Mouse (Mus musculus) lung, embryonic 14.5 days (tissue): Measurements from ENCODE around the gene BC005561. TPM values are rescaled to one million over a fixed set of nuclear protein-coding genes. Genes with fewer than 3 reads are reported as not detected.
"Not testable (repeated sequence)": the region's sequence is repeated elsewhere in the genome, so short reads cannot be mapped to it uniquely, and the experiment has no call there.

Experiments used
- ATAC-seq: fragments of 200-750 bp; cut with Nextera tagmentation; 2 replicates; pipeline ENCODE4 v1.8.0; 2017; ENCODE audit warnings: mild to moderate bottlenecking, moderate TSS enrichment, moderate library complexity; ENCODE audit not compliant: insufficient read depth
- DNase-seq: peaks from one replicate; pipeline ENCODE4 v3.0.0-alpha.2; 2015
- H3K27ac ChIP-seq: fragments of 300-500 bp; sonication (generic); 2 replicates; pipeline ENCODE4 v1.5.1; 2014; ENCODE audit warnings: low read depth, mild to moderate bottlenecking, moderate library complexity
- H3K27me3 ChIP-seq: fragments of 300-500 bp; sonication (generic); 2 replicates; pipeline ENCODE4 v1.6.1; 2014; ENCODE audit warnings: low read length, control low read depth; ENCODE audit not compliant: insufficient read depth
- H3K36me3 ChIP-seq: fragments of 300-500 bp; sonication (generic); 2 replicates; pipeline ENCODE4 v1.6.1; 2014; ENCODE audit warnings: control low read depth; ENCODE audit not compliant: insufficient read depth
- H3K4me1 ChIP-seq: fragments of 300-500 bp; sonication (generic); 2 replicates; pipeline ENCODE4 v1.6.1; 2014; ENCODE audit warnings: antibody characterized with exemption, control low read depth; ENCODE audit not compliant: insufficient read depth
- H3K4me2 ChIP-seq: fragments of 300-500 bp; sonication (generic); 2 replicates; pipeline ENCODE4 v1.6.1; 2014; ENCODE audit warnings: mild to moderate bottlenecking
- H3K4me3 ChIP-seq: fragments of 300-500 bp; sonication (generic); 2 replicates; pipeline ENCODE4 v1.5.1; 2014; ENCODE audit warnings: low read depth, low read length
- H3K9ac ChIP-seq: fragments of 300-500 bp; sonication (generic); 2 replicates; pipeline ENCODE4 v1.6.1; 2014
- H3K9me3 ChIP-seq: fragments of 300-500 bp; sonication (generic); 2 replicates; pipeline ENCODE4 v1.6.1; 2016; ENCODE audit warnings: low read depth, low read length, control low read depth
- CTCF ChIP-seq: IDR thresholded peaks from 2 replicates; pipeline ENCODE4 v1.5.1; 2016; ENCODE audit warnings: antibody characterized with exemption, low read depth
- WGBS: fragments of 180-500 bp; shearing (Covaris S2); extraction: QIAGEN DNeasy Blood & Tissue Kit; methylation state at CpG from one replicate; pipeline ENCODE4 v1.1.7; 2014; 5-methylcytosine and 5-hydroxymethylcytosine counted together
- polyA plus RNA-seq: library from polyadenylated mRNA; unstranded; fragments of >200 nt; fragmentation: Nextera tagmentation; extraction: Ambion mirVana; gene quantifications from 2 replicates; pipeline ENCODE4 v1.2.1, GENCODE M21; 2014

Gene BC005561
- polyA plus RNA-seq, 1 experiment from 2014 or later, result 14.2 TPM

- ATAC-seq, result no peak
- Histone ChIP-seq H3K27ac (no peak overlapping the region), H3K9me3 (no peaks in the 10 kb centered on the region), H3K4me3 (no peak overlapping the region), H3K9ac (no peak overlapping the region), H3K4me2 (no peak overlapping the region), H3K27me3 (no peaks in the 10 kb centered on the region), H3K36me3 (peaks cover 48% of the 10 kb centered on the region), H3K4me1 (peaks cover 7% of the 10 kb centered on the region; the same call in 1 of the 2 replicates)
- WGBS, result 92% methylated on average over 2 of the region's 2 CpGs
- no peak for TF ChIP-seq CTCF
- DNase-seq, result no peak
Observed at GRCm38 (mm10) chr5:104504883-104505282, 3.3 kb upstream of the BC005561 start.

- DNase-seq, result no peak
- ATAC-seq, result peak; percentile 23
- TF ChIP-seq CTCF, result no peak
- H3K27me3 ChIP-seq, result no peaks in the 10 kb centered on the region
- no peak overlapping the region for H3K9ac ChIP-seq
- WGBS, result 0% methylated on average over 2 of the region's 2 CpGs
- H3K4me2 ChIP-seq, result peak overlapping the region; percentile 74
- H3K36me3 ChIP-seq, result peaks cover 26% of the 10 kb centered on the region
- peak overlapping the region; percentile 81 for H3K4me3 ChIP-seq
- H3K9me3 ChIP-seq, result no peaks in the 10 kb centered on the region
- 0 out of 2 replicates have a peak overlapping the region, but pooled peaks have one; percentile 21 for H3K27ac ChIP-seq
- H3K4me1 ChIP-seq, result peaks cover 7% of the 10 kb centered on the region; the same call in 1 of the 2 replicates
Observed at GRCm38 (mm10) chr5:104507829-104508194, 340 bp upstream of the BC005561 start.

- H3K27me3 ChIP-seq, result no peaks in the 10 kb centered on the region
- no peak overlapping the region for H3K27ac ChIP-seq
- ATAC-seq (no peak), DNase-seq (no peak)
- no peak overlapping the region for H3K4me2 ChIP-seq
- peaks cover 2% of the 10 kb centered on the region; the same call in 1 of the 2 replicates for H3K9me3 ChIP-seq
- peaks cover 10% of the 10 kb centered on the region; the same call in 1 of the 2 replicates for H3K36me3 ChIP-seq
- H3K9ac ChIP-seq, result no peak overlapping the region
- H3K4me3 ChIP-seq, result no peak overlapping the region
- WGBS, result 92% methylated on average over 3 of the region's 3 CpGs
- peaks cover 7% of the 10 kb centered on the region; the same call in 1 of the 2 replicates for H3K4me1 ChIP-seq
- TF ChIP-seq CTCF, result no peak
Observed at GRCm38 (mm10) chr5:104511211-104511610, 3.1 kb downstream of the BC005561 start.

GRCm38 (mm10) chr5:104538612-104539011 lies 30.5 kb downstream of the BC005561 start:
- ATAC-seq, result no peak
- H3K9me3 ChIP-seq, result no peaks in the 10 kb centered on the region
- TF ChIP-seq CTCF, result no peak
- WGBS, result 83% methylated on average over 1 of the region's 1 CpGs
- no peaks in the 10 kb centered on the region for H3K4me1 ChIP-seq
- no peak for DNase-seq
- no peak overlapping the region for H3K9ac ChIP-seq
- peaks cover 53% of the 10 kb centered on the region for H3K36me3 ChIP-seq
- no peak overlapping the region for H3K27ac ChIP-seq
- no peak overlapping the region for H3K4me2 ChIP-seq
- H3K27me3 ChIP-seq, result no peaks in the 10 kb centered on the region
- H3K4me3 ChIP-seq, result no peak overlapping the region

GRCm38 (mm10) chr5:104539331-104539730 lies 31.2 kb downstream of the BC005561 start:
- no peaks in the 10 kb centered on the region for H3K9me3 ChIP-seq
- 92% methylated on average over 4 of the region's 4 CpGs for WGBS
- no peaks in the 10 kb centered on the region for H3K4me1 ChIP-seq
- no peak for TF ChIP-seq CTCF
- DNase-seq (no peak), ATAC-seq (no peak)
- H3K36me3 ChIP-seq, result peaks cover 53% of the 10 kb centered on the region
- H3K4me3 ChIP-seq, result no peak overlapping the region
- H3K9ac ChIP-seq, result no peak overlapping the region
- H3K4me2 ChIP-seq, result no peak overlapping the region
- H3K27me3 ChIP-seq, result no peaks in the 10 kb centered on the region
- no peak overlapping the region for H3K27ac ChIP-seq

GRCm38 (mm10) chr5:104568079-104568478 lies 59.9 kb downstream of the BC005561 start:
- not testable (repeated sequence) for DNase-seq, H3K27ac ChIP-seq, H3K27me3 ChIP-seq, H3K9ac ChIP-seq, H3K36me3 ChIP-seq, ATAC-seq, H3K9me3 ChIP-seq, H3K4me3 ChIP-seq, H3K4me1 ChIP-seq, H3K4me2 ChIP-seq
- 54% methylated on average over 1 of the region's 1 CpGs for WGBS

- Histone ChIP-seq H3K9me3 (peaks cover 16% of the 10 kb centered on the region), H3K4me3 (peak overlapping the region; percentile 55), H3K27ac (no peak overlapping the region), H3K4me1 (no peaks in the 10 kb centered on the region), H3K36me3 (peaks cover 10% of the 10 kb centered on the region; the same call in 1 of the 2 replicates), H3K9ac (no peak overlapping the region), H3K27me3 (no peaks in the 10 kb centered on the region), H3K4me2 (peak overlapping the region; percentile 53)
- WGBS, result 41% methylated on average over 6 of the region's 6 CpGs
- TF ChIP-seq CTCF, result no peak
- ATAC-seq, result no peak; the same call in 1 of the 2 replicates
- DNase-seq, result peak; percentile 53
Observed at GRCm38 (mm10) chr5:104570766-104571165, 62.6 kb downstream of the BC005561 start.

- Histone ChIP-seq H3K27ac (peak overlapping the region; percentile 83), H3K9ac (peak overlapping the region; percentile 66), H3K4me2 (peak overlapping the region; percentile 53), H3K9me3 (peaks cover 16% of the 10 kb centered on the region), H3K4me3 (peak overlapping the region; percentile 55)
- ATAC-seq, result peak; percentile 99
- peak; percentile 97 for DNase-seq
- 2% methylated on average over 18 of the region's 19 CpGs for WGBS
- not testable (repeated sequence) for H3K36me3 ChIP-seq, H3K27me3 ChIP-seq, H3K4me1 ChIP-seq
Observed at GRCm38 (mm10) chr5:104571282-104571921, 63.2 kb downstream of the BC005561 start.
